Mouse (Mus musculus) left cerebral cortex, postnatal 36 days (tissue): Measurements from ENCODE around the gene Cfap298. TPM values are rescaled to one million over a fixed set of nuclear protein-coding genes. Genes with fewer than 3 reads are reported as not detected.

Experiments
- DNase-seq, 2 experiments: peaks; one replicate each; pipeline ENCODE4 v3.0.0; 2021 to 2022; ENCODE audit warnings: low spot score in 2 of 2, mixed read lengths in 1 of 2
- intact Hi-C: fragments of 180-260 bp; cut with DNase I; formaldehyde crosslinking; loops from one replicate; pipeline ENCODE4 v1.15.1; 2025
- total RNA-seq, 2 experiments: library from RNA; stranded (reverse); gene quantifications; 2 replicates each; pipeline ENCODE4 v1.2.3; 2021

Gene Cfap298
- total RNA-seq, 2 experiments from 2014 or later: 41.5 to 44.8 TPM

DNA sequence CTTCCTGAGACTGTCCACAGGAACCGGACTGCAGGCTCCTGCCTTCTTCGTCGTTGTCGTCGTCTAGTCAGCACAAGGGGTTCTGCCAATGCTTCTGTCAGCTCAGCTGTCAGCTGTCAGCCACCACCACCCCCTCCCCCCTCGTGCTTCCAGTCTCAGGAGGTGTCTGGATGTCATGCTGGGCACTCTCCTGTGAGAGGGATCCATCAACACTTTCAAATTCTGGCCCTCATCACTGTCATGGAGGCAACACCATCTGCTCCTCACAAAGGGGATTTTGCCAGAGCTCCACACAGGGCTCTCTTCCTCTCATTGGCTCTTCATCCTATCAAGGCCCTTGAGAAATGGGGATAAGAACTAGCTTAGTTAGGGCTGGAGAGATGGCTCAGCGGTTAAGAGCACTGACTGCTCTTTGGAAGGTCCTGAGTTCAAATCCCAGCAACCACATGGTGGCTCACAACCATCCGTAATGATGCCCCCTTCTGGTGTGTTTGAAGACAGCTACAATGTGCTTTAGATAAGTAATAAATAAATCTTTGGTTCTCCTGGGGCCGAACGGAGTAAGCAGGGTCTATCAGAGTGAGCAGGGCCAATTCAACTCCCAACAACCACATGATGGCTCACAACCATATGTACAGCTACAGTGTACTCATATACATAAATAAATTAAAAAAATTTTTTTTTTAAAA lies 13.3 kb downstream of the Cfap298 start:
- no peak for DNase-seq
- intact Hi-C loops: loop anchor here (10.0 kb wide), 1 partner anchor 607 kb away; no protein-coding TSS in a partner anchor

DNA sequence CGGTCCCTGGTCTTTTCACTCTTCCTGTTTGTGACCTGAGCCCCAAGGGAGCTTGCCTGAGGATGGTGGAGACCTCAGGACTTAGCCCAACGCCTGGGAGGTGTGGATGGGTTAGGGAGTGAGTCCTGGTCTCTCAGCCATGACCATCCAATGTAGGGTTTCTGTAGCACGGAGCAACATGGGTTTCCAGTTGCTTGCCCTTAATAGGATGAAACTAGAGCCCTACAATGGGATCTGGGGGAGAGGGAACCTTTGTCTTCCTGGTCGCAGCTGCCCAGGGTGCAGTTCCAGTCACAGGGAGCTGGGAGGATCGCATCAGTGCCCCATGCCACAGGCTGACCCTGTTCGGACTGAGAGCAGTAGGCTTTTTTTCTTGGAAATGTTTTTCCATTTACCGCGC lies 17.8 kb downstream of the Cfap298 start:
- DNase-seq: no peak
- intact Hi-C loops: no loop called here

DNA sequence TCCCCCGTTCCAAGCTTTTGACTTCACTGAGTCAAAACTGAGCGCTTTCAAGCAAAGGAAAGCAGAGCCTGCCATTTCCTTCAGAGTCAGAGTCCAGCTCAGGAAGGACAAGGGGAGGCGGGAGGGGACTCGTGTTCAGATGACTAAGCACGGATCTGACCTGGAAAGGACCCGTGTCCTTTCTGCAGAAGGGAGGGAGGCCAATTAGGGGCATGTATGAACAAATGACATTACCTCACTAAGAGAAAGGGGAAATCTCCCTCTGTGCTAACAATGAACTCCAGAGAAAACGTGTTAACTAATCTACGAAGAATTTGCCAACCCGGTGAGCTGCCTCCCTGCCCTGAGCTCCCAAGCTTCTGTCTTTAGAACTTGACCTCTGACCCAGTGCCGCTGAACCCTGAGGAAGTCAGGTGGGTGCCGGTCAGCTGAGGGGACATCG lies 18.9 kb downstream of the Cfap298 start:
- intact Hi-C loops: no loop called here
- no peak for DNase-seq

DNA sequence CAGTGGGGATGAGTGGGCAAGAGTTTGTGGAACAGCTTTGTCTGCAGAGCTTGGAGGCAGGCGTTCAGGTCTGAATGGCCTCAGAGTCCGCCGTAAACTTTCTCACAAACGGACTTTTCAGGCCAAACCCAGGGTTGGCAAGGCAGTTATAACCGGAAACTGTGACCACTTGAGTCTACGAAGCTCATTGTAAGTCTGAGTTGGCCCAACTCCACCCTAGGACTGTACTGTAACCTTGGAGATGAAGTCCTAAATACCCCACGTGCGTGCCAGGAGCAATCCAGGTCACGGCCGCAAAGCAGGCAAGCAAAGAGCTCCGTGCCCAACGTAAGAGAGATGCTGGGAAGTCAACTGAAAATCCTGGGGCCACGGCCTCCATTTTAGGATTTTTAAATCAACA lies 23.1 kb downstream of the Cfap298 start:
- no peak for DNase-seq
- intact Hi-C loops: no loop called here

DNA sequence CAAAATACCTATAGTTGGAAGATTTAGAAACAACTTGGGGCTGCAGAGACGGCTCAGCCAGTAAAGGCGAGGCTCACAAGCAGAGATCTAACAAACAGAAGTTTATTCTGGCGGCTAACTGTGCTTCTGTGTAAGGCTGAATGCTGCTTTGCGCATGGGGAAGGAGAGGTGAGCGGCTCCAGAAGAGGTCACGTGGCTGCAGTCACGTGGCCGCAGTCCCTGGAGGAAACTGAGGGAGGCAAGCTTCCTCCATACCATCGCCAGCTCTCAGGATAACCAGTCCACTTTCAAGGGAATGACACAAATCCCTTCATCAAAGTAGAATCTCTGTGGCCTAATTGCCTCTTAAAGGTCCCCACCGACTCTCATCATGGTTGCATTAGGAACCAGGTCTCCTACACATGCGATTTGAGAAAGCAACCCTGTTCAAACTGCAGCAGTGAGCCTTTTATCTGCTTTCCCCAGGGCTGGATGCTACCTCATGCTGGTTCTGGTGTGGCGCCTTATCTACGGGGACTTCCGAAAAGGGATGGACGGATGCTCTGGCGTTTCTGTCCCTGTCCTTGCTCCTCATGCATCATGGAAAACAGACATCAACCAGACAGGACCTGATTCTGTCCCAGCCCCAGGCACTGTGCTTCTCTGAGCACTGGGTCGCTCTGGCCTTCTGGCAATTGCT lies 23.9 kb downstream of the Cfap298 start:
- no peak for DNase-seq
- intact Hi-C loops: no loop called here

DNA sequence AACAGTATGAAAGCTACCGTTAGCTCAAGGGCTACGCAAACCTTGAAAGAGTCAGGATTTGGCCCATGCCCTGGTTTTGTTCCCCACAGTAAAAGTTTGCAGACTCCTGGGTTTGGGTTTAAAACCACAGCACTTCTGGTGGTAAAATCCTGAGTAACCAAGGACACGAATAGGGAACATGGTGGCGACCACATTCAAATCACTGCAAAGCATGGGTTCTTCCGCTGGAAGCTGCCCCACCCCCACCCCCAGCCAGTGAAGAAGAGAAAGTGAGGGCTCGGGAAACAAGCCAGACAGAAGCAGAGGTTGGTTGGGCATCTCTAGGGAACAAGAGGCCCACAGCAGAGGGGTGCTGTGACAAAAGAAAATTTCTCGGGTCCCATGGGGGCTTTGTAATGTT lies 27.7 kb downstream of the Cfap298 start:
- intact Hi-C loops: no loop called here
- no peak for DNase-seq

DNA sequence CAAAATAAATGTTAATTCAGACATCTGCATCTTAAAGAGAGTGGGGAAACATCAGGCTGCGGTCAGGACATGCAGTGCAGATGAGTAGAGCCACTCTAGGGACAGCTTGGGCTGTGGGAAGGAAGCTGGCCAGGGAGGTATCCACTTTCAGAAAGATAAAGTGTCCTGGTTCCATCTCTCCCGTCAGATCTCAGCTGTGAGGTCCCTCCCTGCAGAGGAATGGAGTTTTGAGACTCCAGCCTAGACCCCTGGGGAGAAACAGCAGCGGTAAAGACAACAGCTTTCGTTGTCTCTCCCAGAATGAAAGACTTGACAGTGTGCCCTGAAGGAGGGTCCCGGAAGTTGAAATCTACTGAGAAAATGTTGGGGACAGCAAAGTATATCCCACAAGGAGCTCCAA lies 31.6 kb downstream of the Cfap298 start:
- DNase-seq: no peak
- intact Hi-C loops: no loop called here

DNA sequence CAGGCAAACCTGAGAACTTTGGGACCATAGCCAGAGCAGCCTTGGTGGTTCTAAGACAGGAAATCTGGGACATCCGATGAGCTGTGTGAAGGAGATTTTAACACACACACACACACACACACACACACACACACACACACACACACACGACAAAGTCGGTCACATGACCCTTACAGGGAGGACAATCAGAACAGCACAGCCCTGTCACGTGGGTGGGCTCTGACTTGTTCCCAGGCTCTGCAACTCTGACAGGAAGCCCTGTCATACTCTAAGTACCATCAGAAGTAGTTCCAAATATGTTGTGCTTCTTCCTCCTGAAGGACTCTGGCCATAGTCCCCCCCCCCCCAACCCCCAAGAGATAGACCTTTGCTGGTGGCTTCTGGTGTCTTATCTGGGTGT lies 33.5 kb downstream of the Cfap298 start:
- intact Hi-C loops: no loop called here
- DNase-seq: no peak

DNA sequence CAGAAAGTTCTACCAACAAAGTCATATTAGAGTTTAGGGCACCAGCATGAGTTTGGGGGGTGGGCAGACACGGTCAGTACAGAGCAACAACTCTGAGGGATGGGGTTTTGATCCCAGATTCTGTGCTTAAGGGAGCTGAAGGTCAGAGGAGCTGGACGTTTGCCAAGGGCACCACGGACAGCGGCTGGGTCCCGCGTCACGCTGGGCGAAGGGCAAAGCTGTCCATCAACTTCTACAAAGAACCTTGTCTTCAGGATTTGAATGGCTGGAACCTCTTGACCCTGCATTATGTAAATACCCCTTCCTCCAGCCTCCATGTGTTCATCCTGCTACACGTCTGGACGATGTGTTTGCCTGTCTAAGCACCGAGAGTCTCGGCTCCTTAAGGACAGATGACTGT lies 35.4 kb downstream of the Cfap298 start:
- DNase-seq: no peak

DNA sequence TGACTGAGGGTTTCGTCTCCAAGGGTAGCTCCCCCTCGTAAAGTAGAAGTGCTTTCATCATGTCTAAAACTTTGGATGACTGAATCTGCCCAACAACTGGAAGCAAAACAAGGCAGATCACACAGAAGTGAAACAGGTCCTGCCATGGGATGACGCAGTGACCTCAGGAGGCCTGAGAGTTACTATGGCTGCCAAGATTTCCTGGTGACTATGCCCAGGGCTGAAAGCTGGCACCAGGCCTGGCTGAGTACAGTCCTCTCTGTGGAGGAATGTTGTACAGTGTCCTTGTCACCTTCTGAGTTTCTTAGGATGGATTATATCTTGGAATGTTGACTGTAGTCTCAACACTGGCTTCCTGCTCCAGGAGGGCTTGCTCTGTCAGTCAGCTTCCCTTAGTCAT lies 37.3 kb downstream of the Cfap298 start:
- intact Hi-C loops: no loop called here
- DNase-seq: no peak

More for the DNA sequence above, 35.4 kb downstream of the Cfap298 start:
- intact Hi-C loops: no loop called here

DNA sequence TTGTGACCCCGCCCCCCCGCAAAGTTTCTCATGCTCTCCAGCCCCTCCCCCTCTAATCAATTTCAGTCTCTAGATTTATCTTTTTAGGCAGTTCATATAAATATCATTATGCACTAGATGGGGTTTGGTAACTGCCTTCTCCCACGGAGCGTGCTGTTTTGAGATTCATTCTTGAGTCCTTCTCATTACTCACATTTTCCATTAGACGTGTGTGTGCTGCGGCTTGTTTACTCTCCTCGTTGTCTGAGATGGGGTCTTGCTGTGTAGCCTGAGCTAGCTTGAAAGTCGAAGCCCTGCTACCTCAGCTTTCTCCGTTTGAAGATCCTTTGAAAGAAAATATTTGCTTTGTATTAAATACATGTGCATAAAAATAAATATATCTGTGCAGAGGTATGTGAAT lies 41.1 kb downstream of the Cfap298 start:
- intact Hi-C loops: no loop called here
- DNase-seq: no peak

DNA sequence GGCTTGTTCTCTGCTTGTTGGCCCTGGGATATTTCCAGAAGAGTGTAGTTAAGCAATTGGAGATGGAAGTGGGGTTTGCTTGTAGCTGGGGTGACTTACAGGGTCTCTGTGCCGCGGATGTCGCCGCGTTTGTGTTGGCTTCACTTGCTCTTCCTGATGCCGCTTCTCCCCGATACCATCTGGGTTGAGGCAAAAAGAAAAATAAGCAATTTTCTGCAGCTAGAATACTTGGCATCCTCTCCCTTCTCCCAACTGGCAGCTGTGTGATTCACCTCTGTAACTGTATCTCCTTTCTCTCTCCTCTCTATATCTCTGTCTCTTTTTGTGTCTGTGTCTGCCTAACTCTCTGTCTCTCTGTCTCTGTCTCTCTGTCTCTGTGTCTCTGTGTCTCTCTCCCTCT lies 41.9 kb downstream of the Cfap298 start:
- intact Hi-C loops: no loop called here
- no peak for DNase-seq

DNA sequence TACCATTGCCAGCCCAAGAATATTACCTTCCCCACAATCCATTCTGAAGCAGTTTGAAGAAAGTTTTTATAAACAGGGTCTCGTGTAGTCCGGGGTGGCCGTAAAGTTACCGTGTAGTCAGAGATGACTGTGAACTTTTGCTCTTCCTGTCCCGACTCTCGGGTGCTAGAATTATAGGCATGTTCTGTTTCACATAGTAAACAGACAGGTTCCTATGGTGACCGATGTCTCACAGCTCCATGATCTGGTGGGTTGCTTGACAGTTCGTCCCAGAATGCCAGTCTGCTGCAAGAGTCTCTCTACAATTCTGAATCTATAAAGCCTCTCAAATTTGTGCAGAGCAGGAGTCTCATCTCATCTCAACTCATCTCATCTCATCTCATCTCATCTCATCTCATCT lies 42.8 kb downstream of the Cfap298 start:
- intact Hi-C loops: no loop called here

DNA sequence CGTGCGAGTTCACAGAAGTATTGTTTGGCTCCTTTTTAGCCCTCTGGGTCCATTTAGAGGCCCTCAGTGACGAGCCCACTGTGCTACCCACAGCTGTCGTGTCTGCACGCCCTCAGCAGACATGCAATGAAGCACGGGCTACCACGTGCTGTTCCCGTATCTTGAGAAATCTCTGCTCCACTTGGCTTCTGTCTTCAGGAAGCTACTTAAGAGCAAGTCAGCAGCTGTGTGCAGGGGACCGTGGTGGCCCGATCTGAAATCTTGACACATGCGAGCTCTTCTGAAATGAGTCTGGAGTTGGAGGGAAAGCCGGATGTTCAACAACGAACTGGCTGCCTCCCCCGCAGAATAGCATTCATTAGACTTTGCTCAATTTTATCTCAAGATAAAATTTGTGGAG lies 43.3 kb downstream of the Cfap298 start:
- intact Hi-C loops: no loop called here

More for the DNA sequence above, 42.8 kb downstream of the Cfap298 start:
- DNase-seq: no peak

DNA sequence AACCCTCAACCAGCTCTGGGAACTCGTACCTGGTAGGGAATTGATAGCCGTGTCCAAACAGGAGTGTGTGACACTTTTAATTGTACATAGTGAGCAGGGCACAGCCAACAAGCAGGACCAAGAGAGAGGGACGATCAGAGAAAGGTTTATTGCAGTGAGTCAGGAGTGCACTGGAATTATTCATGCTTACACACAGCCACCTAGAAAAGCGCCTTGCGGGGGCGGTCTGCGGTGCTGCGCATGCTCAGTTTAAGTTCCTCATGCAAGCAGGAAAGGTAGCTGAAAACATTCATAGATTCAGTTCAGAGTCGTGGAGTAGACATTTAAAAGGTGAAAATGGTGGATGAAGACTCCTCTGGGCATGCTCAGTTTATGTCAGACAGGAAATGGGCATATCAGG lies 44.2 kb downstream of the Cfap298 start:
- DNase-seq: no peak
- intact Hi-C loops: no loop called here

More for the DNA sequence above, 43.3 kb downstream of the Cfap298 start:
- DNase-seq: no peak

DNA sequence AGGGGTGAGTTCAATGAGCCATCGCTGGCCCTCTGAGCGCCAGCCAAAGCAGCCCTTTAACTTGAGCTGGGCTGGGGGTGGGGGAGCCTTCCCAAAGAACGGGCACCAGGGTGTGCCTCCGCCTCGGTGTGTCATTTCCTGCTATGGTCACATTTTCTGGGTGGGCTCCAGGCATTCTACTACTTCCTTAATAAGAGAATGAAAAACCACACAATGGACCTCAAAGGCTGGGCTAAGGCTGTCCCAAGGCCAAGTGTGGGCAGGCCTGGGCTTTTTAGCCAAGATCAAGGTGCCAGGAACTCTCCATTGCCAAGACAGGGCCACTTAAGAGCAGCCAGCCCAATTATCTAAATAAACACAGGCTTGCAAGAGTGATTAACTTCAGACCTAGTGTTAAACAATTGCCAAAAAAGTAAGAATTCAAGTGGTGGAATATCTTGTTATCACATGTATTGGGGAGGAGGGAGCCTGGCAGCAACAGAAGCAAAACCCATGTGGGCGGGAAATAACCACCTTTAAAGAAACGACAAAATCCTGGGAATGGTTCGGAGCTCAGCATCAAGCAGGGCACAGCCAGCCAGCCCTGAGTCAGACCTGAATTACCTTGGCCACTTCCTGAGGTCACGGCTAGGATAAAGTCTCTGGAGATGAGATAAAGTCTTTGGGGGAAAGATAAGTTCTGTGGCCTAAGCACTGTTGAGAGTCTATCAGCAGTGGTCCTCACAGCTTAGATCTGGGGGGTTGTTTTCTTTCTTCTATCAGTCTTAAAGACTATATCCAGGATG lies 48.9 kb downstream of the Cfap298 start:
- no peak for DNase-seq
- intact Hi-C loops: no loop called here

DNA sequence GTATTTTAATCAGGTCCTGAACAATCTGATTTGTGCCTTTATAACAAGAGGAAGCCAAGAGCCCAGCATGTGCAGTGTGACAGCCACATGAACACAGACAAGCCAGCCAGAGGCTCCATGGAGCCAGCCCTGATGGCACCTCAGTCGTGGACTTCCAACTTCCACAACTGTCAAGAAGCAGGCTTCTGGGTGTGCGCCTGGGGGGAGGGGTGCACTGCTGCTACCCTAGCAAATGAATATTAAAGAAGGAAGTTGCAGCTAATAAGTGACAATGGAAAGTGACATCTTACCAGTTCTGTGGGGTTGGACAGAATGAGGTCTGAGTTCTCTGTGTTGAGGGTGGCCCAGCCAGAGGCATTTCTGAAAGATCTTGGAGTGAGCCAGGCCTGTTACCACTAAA lies 49.6 kb downstream of the Cfap298 start:
- intact Hi-C loops: no loop called here
- DNase-seq: no peak

DNA sequence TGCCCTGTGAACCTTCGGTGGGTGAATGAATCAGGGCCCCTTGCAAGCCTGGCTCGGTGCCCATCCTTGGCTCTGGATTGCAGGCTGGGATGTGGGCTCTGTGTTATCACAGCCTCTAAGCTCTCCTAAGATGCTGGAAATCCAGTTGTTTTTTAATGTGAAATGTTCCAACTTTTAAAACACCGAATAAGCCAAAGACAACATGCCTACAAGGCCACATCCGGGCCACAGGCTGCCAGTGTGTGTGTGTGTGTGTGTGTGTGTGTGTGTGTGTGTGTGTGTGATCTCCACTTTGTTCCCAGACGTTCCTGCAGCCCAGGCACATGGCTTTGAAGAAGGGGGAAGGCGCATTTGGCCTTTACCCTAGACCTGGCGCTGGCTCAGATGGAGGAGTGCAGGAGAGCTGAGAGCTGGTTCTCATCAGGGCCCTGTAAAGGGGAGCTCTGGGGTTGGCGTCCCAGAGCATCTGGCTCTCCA lies 52.4 kb downstream of the Cfap298 start:
- intact Hi-C loops: no loop called here

DNA sequence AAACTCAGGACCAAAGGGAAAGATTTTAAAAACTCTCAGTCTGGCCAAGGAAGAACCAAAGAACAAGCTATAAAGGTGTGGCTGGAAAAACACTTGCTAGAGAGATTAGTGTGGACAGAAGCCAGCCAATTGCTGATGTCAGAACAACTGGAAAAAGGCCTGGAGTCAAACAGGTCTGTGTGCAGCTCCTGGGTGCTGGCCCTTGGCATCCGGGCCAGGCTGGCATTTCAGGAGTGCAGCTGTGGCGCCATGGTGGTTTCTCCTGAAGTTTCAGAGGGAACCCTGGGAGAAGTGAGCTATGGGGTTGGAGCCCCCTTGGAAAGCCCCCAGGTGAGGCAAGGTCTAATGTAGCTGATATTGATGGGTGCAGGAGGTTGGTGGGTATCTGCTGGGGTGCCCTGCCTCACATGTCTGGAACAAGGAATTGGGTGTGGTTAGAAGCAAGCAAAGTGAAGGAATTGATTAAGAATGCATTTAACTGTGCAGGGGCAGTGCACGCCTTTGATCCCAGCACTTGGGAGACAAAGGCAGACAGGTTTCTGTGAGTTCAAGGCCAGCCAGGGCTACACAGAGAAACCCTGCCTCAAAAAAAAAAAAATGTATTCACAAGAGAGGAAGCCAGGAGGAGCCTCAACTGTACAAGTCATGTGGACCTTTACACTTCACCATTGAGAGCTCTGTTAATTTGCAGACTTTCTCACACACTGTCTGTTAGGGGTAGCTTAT lies 56.6 kb downstream of the Cfap298 start:
- intact Hi-C loops: no loop called here
- DNase-seq: no peak

More for the DNA sequence above, 52.4 kb downstream of the Cfap298 start:
- DNase-seq: no peak
